Mouse (Mus musculus): Measurements from ENCODE around the gene Qpct. TPM values are rescaled to one million over a fixed set of nuclear protein-coding genes. Genes with fewer than 3 reads are reported as not detected.

Gene Qpct
- total RNA-seq, 1 experiment, result 2.2 TPM

DNA sequence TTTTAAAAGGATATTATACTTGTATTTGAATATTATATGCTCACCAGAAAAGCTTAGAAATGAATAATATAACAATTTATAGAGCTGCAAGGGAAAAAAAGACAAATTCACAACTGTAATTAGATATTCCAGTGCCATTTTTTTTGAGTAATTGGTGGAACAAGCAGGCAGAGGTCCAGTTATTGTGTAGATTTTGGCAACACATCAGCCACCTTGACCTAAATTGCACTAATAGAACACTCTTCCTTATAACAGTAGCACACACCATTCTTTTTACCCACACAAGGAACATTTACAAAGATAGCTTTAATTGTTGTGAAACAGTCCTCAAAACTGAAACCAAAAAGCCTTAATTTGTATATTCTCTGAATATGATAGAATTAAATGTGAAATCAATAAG is 12.0 kb upstream of the Qpct start:
- Histone ChIP-seq H3K4me1 (ENCODE audit: control insufficient read depth in 2 of 2, insufficient read depth in 2 of 2, low read length in 2 of 2, poor library complexity in 1 of 2) (no peaks in the 10 kb centered on the region), H3K27ac (ENCODE audit: insufficient read depth, low read depth, low read length, poor library complexity, severe bottlenecking) (no peak overlapping the region), H3K36me3 (ENCODE audit: control insufficient read depth, insufficient read depth, low read length, poor library complexity, severe bottlenecking) (no peaks in the 10 kb centered on the region), H3K9ac (ENCODE audit: insufficient read depth, low read depth, low read length, poor library complexity, severe bottlenecking) (no peak overlapping the region), H3K9me3 (ENCODE audit: control insufficient read depth, insufficient read depth, low read depth, low read length) (no peaks in the 10 kb centered on the region), H3K4me3 (ENCODE audit: insufficient read depth in 1 of 2, low read depth in 1 of 2, low read length in 2 of 2, poor library complexity in 1 of 2, severe bottlenecking in 1 of 2) (no peak overlapping the region)
- in situ Hi-C loops (cut with MboI; ENCODE audit: low sequenced_read_pairs in 2 of 2, unreplicated experiment in 2 of 2), result no loop called here
- no peak for DNase-seq (ENCODE audit: low read depth, low spot score)
- TF ChIP-seq ZNF384 (IDR thresholded peaks at IDR 0.05; ENCODE audit: low read depth, low read length) (no peak), CHD2 (IDR thresholded peaks at IDR 0.05; ENCODE audit: low read depth, low read length) (no peak), ZC3H11A (IDR thresholded peaks at IDR 0.05; ENCODE audit: borderline replicate concordance, low read depth, low read length) (no peak), MAFK (IDR thresholded peaks at IDR 0.05; ENCODE audit: insufficient read depth, low read depth, low read length) (no peak), HCFC1 (IDR thresholded peaks at IDR 0.05; ENCODE audit: borderline replicate concordance, insufficient read depth, low read length) (no peak)

DNA sequence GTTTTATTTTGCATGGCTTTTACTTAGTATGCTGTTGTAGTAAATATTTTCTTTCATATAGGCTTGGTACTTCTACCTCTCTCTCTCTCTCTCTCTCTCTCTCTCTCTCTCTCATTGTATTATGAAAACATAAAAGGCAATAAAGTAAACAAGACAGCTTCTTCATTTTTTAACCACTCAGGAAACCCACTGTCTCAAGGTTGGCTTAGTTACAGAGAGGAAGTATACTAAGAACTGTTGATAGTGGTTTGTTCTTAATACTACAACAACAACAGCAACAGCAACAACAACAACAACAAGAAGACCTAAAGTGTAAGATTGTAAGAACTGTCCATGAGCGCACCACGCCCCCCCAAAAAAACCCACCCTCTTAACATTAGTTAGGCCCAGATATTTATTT is 8.0 kb upstream of the Qpct start:
- in situ Hi-C loops (cut with MboI; ENCODE audit: low sequenced_read_pairs in 2 of 2, unreplicated experiment in 2 of 2), result no loop called here
- Histone ChIP-seq H3K9ac (ENCODE audit: insufficient read depth, low read depth, low read length, poor library complexity, severe bottlenecking) (no peak overlapping the region), H3K4me1 (ENCODE audit: control insufficient read depth in 2 of 2, insufficient read depth in 2 of 2, low read length in 2 of 2, poor library complexity in 1 of 2) (no peaks in the 10 kb centered on the region), H3K4me3 (ENCODE audit: insufficient read depth in 1 of 2, low read depth in 1 of 2, low read length in 2 of 2, poor library complexity in 1 of 2, severe bottlenecking in 1 of 2) (no peak overlapping the region), H3K9me3 (ENCODE audit: control insufficient read depth, insufficient read depth, low read depth, low read length) (no peaks in the 10 kb centered on the region), H3K36me3 (ENCODE audit: control insufficient read depth, insufficient read depth, low read length, poor library complexity, severe bottlenecking) (no peaks in the 10 kb centered on the region), H3K27ac (ENCODE audit: insufficient read depth, low read depth, low read length, poor library complexity, severe bottlenecking) (no peak overlapping the region)
- DNase-seq (ENCODE audit: low read depth, low spot score), result no peak
- TF ChIP-seq MAFK (IDR thresholded peaks at IDR 0.05; ENCODE audit: insufficient read depth, low read depth, low read length) (no peak), HCFC1 (IDR thresholded peaks at IDR 0.05; ENCODE audit: borderline replicate concordance, insufficient read depth, low read length) (no peak), ZC3H11A (IDR thresholded peaks at IDR 0.05; ENCODE audit: borderline replicate concordance, low read depth, low read length) (no peak), ZNF384 (IDR thresholded peaks at IDR 0.05; ENCODE audit: low read depth, low read length) (no peak), CHD2 (IDR thresholded peaks at IDR 0.05; ENCODE audit: low read depth, low read length) (no peak)

DNA sequence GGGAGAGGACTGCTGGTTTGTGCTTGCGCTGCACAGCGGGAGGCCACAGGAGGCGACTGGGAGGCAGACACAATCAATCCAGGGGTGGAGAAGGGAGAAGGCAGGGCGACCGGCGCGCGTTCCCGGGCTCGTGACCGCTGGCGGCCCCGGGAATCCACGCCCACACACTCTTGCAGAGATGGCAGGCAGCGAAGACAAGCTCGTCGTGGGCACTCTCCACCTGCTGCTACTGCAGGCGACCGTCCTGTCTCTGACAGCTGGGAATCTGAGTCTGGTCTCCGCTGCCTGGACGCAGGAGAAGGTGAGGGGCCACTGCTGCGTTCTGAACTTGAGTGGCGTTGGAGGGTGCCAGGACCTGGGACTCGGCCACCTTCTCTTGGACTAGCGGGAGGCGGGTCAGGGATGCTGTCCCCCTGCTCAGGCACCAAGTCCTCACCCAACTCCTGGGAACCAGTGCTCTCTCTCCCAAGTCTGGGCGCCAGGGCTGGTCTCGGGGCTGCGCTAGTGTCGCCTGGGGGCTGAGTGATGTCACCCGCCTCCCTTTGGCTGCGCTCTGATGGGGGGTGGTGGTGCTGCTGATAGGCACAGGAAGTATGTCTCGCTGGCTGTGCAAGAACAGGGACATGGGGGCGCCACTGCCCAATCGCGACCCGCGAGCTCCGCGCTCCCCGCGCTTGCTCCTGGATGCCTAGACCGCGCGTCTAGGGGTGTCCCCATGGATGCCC is 544 bp downstream of the Qpct start:
- no peak for TF ChIP-seq MAFK (IDR thresholded peaks at IDR 0.05; ENCODE audit: insufficient read depth, low read depth, low read length)
- no peak for TF ChIP-seq ZC3H11A (IDR thresholded peaks at IDR 0.05; ENCODE audit: borderline replicate concordance, low read depth, low read length)
- peak; percentile 49; the same call in 1 of the 2 replicates for TF ChIP-seq HCFC1 (IDR thresholded peaks at IDR 0.05; ENCODE audit: borderline replicate concordance, insufficient read depth, low read length)
- H3K27ac ChIP-seq (ENCODE audit: insufficient read depth, low read depth, low read length, poor library complexity, severe bottlenecking), result no peak overlapping the region
- in situ Hi-C loops (cut with MboI; ENCODE audit: low sequenced_read_pairs in 2 of 2, unreplicated experiment in 2 of 2), result no loop called here
- H3K4me3 ChIP-seq (ENCODE audit: insufficient read depth in 1 of 2, low read depth in 1 of 2, low read length in 2 of 2, poor library complexity in 1 of 2, severe bottlenecking in 1 of 2), result peak overlapping the region; percentile 61 to 70
- no peaks in the 10 kb centered on the region for H3K9me3 ChIP-seq (ENCODE audit: control insufficient read depth, insufficient read depth, low read depth, low read length)
- H3K36me3 ChIP-seq (ENCODE audit: control insufficient read depth, insufficient read depth, low read length, poor library complexity, severe bottlenecking), result no peaks in the 10 kb centered on the region
- H3K4me1 ChIP-seq (ENCODE audit: control insufficient read depth in 2 of 2, insufficient read depth in 2 of 2, low read length in 2 of 2, poor library complexity in 1 of 2), result no peaks in the 10 kb centered on the region
- peak overlapping the region; percentile 11; the same call in 1 of the 2 replicates for H3K9ac ChIP-seq (ENCODE audit: insufficient read depth, low read depth, low read length, poor library complexity, severe bottlenecking)
- peak; percentile 66 for DNase-seq (ENCODE audit: low read depth, low spot score)

DNA sequence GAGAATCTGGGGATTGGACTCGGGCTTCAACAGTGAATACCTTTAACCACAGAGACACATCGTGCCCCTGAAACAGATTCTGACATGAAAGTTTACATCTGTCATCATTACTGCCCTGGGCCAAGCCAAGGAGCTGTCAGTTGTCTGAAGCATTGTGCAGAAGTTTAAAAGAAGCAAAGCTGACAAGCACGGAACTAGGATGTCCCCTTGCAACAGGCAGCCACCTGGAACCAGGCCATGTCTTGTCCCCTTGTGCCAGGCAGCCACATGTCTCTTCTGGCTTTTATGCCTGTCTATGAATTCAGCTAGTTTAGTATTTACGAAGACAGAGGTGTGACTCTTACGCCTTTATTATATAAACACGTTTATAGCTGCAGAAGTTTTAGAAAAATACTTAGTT is 6.6 kb downstream of the Qpct start:
- Histone ChIP-seq H3K4me3 (ENCODE audit: insufficient read depth in 1 of 2, low read depth in 1 of 2, low read length in 2 of 2, poor library complexity in 1 of 2, severe bottlenecking in 1 of 2) (no peak overlapping the region), H3K9me3 (ENCODE audit: control insufficient read depth, insufficient read depth, low read depth, low read length) (no peaks in the 10 kb centered on the region), H3K4me1 (ENCODE audit: control insufficient read depth in 2 of 2, insufficient read depth in 2 of 2, low read length in 2 of 2, poor library complexity in 1 of 2) (peaks cover 0 to 5% of the 10 kb centered on the region in 2 experiments; a peak in 1 of 4 replicates), H3K9ac (ENCODE audit: insufficient read depth, low read depth, low read length, poor library complexity, severe bottlenecking) (no peak overlapping the region), H3K36me3 (ENCODE audit: control insufficient read depth, insufficient read depth, low read length, poor library complexity, severe bottlenecking) (no peaks in the 10 kb centered on the region), H3K27ac (ENCODE audit: insufficient read depth, low read depth, low read length, poor library complexity, severe bottlenecking) (no peak overlapping the region)
- no peak for DNase-seq (ENCODE audit: low read depth, low spot score)
- in situ Hi-C loops (cut with MboI; ENCODE audit: low sequenced_read_pairs in 2 of 2, unreplicated experiment in 2 of 2), result no loop called here
- no peak for TF ChIP-seq ZNF384 (IDR thresholded peaks at IDR 0.05; ENCODE audit: low read depth, low read length)
- no peak for TF ChIP-seq CHD2 (IDR thresholded peaks at IDR 0.05; ENCODE audit: low read depth, low read length)
- no peak for TF ChIP-seq MAFK (IDR thresholded peaks at IDR 0.05; ENCODE audit: insufficient read depth, low read depth, low read length)
- TF ChIP-seq HCFC1 (IDR thresholded peaks at IDR 0.05; ENCODE audit: borderline replicate concordance, insufficient read depth, low read length), result no peak
- no peak for TF ChIP-seq ZC3H11A (IDR thresholded peaks at IDR 0.05; ENCODE audit: borderline replicate concordance, low read depth, low read length)
